Mouse (Mus musculus): Measurements from ENCODE around the gene Gm7982.
"Not testable (repeated sequence)": the region's sequence is repeated elsewhere in the genome, so short reads cannot be mapped to it uniquely, and the experiment has no call there.

Gene Gm7982

DNA sequence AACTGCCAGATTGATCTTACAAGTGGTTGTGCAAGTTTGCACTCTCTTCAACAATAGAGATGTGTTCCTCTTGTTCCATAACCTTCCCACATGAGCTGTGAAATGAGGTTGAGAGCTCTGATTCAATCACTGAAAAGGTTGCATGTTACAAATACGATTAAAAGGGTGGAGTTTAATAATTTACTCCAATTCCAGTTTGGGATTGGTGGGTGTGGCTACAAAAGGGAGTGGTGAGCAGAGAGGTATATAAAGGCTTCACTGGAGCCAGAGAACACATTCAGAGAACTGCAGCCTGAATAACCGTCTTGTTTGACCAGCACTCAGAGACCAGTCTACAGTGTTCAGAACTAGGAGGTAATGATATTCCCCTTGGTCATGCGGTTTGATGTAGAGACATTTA lies at the start of gene Gm7982:
Gene Gm7982 (plus strand): TSS at position 301 of the 400 bp plus-strand sequence.
- DNase-seq (ENCODE audit: low read depth) = not testable (repeated sequence)

DNA sequence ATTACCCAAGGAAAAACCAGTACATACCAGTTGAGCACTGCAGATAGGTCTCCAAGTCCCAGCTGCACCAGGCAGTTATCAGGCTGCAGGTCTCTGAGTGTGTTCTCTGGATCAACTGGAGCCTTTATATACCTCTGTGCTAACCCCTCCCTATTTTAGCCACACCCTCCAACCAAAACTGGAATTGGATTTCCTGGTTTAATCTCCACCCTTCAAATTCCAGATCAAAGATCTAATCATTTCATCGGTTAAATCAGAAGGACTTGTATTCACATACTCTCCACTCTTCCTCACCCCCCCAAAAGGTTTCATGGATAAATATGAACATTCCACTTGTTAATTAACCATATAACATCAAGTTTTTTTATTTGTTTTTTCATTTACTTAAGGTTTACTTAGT lies 5.7 kb upstream of the Gm7982 start, which contains the start of gene Gm7978:
Gene Gm7978 (minus strand): TSS at position 101 of the 400 bp plus-strand sequence.
- not testable (repeated sequence) for DNase-seq (ENCODE audit: low read depth)

DNA sequence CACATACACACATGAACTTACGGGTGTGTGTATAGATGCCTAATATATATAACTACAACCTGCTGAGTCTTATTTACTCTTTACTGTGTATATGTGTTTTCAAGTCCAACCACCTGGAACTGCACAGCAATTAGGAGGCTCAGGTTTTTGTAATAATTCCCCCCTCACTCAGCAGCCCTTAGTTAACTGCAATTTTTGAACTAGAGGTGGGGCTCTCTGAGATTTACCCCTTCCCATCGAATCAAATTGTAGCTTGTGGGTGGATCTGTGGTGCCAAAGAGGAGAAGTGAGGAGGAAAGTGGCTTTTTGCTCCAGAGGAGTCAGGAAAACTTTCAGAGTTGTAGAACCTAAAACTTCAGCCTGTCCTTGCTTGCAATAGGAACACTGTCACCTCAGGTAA lies 33.9 kb downstream of the Gm7982 start, which contains the start of gene E330014E10Rik:
Gene E330014E10Rik (plus strand): TSS at position 301 of the 400 bp plus-strand sequence.
- DNase-seq (ENCODE audit: low read depth) = not testable (repeated sequence)

All from NIH3T3 (cell line).